8 mouse cellular contexts compared by ENCODE assay signal in the genomic region with DNA sequence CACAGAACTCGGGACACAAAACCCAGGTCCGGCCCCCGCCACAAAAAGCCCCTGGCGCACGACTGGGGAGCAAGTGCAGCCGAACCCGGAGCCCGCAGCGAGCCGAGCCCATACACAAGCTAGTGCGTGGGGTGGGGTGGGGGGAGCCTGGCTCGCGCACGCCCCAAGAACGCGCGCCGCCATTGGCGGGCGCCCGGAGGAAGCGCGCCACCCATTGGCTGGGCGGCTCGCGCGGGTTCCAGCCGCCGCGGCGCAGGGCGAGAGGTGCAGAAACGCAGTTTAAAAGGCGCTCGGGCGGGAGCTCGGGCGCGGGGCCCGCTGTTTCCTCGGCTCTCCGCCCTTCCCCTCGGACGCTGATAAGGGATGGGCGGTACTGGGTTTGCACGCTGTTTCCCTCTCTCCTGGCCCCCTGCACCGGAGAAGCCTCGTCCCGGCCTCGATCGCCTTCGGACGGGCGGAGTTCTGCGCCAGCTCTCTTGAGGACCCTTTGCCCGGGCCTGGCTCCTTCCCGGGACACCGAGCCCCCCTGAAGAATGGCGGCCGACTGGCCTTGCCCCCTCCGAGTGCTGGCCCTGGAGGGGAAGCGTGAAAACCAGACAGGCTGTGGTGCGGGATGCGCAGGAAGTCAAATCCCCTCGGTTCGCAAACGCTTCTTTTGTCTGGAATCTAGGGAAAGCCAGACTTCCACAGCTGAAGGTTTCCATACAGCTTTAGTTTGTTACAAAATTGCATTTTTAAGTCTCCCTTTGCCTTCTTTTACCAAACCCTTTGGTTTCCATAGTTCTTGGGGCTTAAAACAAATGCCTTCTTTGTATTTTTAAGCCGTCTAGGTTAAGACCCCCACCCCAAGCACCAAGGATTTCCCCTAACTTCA. TPM values are rescaled to one million over a fixed set of nuclear protein-coding genes. Genes with fewer than 3 reads are reported as not detected.
DNase-seq lines count a peak whose midpoint lies in the region; ATAC-seq and TF ChIP-seq lines count a peak whose summit lies in the region.

No protein-coding gene starts in this region.

- H3K4me2 ChIP-seq in hindbrain, postnatal 0 days (ENCODE audit: low read depth, low read length), result peak overlapping the region; percentile 84

- TF ChIP-seq CTCF in gastrocnemius, adult 2 months (IDR thresholded peaks at IDR 0.05), result no peak
- no peak for TF ChIP-seq CTCF in hindbrain, postnatal 0 days (IDR thresholded peaks at IDR 0.05; ENCODE audit: low read depth)

- peaks cover 4% of the 10 kb centered on the region for H3K4me1 ChIP-seq in hindbrain, postnatal 0 days (ENCODE audit: insufficient read depth, low read length)

- peak; percentile 95 for DNase-seq in gastrocnemius, adult 2 months
- peak; percentile 96 for DNase-seq in hindbrain, postnatal 0 days (ENCODE audit: low spot score)
- peak; percentile 88 for DNase-seq in left cerebral cortex, adult 8-10 months (ENCODE audit: low spot score in 2 of 2)
- DNase-seq in right cerebral cortex, adult 18-20 months, result peak; percentile 94
- DNase-seq in urinary bladder, postnatal 10 days (ENCODE audit: low spot score), result peak; percentile 60

- peak overlapping the region; percentile 94 for H3K9ac ChIP-seq in hindbrain, postnatal 0 days (replicated peaks; ENCODE audit: low read length)

- WGBS in hindbrain, postnatal 0 days, result 1% methylated on average over 64 of the region's 68 CpGs

- peak overlapping the region; percentile 90 for H3K4me3 ChIP-seq in gastrocnemius, adult 2 months
- peak overlapping the region; percentile 96 for H3K4me3 ChIP-seq in hindbrain, postnatal 0 days (ENCODE audit: low read length)

- H3K27ac ChIP-seq in gastrocnemius, adult 2 months, result peak overlapping the region; percentile 96
- peak overlapping the region; percentile 98 for H3K27ac ChIP-seq in hindbrain, postnatal 0 days

- no peaks in the 10 kb centered on the region for H3K9me3 ChIP-seq in hindbrain, postnatal 0 days (ENCODE audit: low read length)

- intact Hi-C loops in gastrocnemius, adult 2 months (cut with DNase I), result loop anchor here (1.0 kb wide), 2 partner anchors 10 to 65 kb away; partner anchors contain the start of gene Tmpo

- H3K27me3 ChIP-seq in hindbrain, postnatal 0 days (ENCODE audit: insufficient read depth, low read length), result no peaks in the 10 kb centered on the region

- peak; percentile 73 for ATAC-seq in activated CD4-positive, CD25-positive, alpha-beta regulatory T cell, adult 4 months
- peak; percentile 80 for ATAC-seq in common myeloid progenitor, adult 5-6 weeks (replicated peaks; ENCODE audit: low read depth, poor library complexity, severe bottlenecking)
- peak; percentile 98 for ATAC-seq in hindbrain, postnatal 0 days
- peak; percentile 80 for ATAC-seq in megakaryocyte, adult 5-6 weeks (ENCODE audit: poor library complexity, severe bottlenecking)

- H3K36me3 ChIP-seq in hindbrain, postnatal 0 days (ENCODE audit: insufficient read depth, low read length), result no peaks in the 10 kb centered on the region

RNA-seq across cellular contexts. Expression of gene Tmpo, which starts 9.4 kb away (rescaled TPM):
- 10 to 100 TPM; 51.5 to 69.5 TPM for polyA plus RNA-seq in activated CD4-positive, CD25-positive, alpha-beta regulatory T cell, adult 4 months (2017; shearing (Covaris generic))
- total RNA-seq in common myeloid progenitor, adult 5-6 weeks (2017), result 529 and 544 TPM in 2 replicates
- 10 to 100 TPM; 62.2 to 83.0 TPM for total RNA-seq in gastrocnemius, adult 2 months (2021)
- total RNA-seq in hindbrain, postnatal 0 days (2014; rRNA removed), result 102 and 110 TPM in 2 replicates
- polyA plus RNA-seq in hindbrain, postnatal 0 days (2015; fragmentation: Nextera tagmentation; extraction: Ambion mirVana), result 66.9 and 72.1 TPM in 2 replicates
- 10 to 100 TPM; 38.4 to 51.0 (median 45.2) TPM for total RNA-seq in left cerebral cortex, adult 8-10 months (2022)
- total RNA-seq in megakaryocyte, adult 5-6 weeks (2015), result 559 and 619 TPM in 2 replicates
- total RNA-seq in megakaryocyte, adult 5-6 weeks (2017), result 895 and 963 TPM in 2 replicates

RNA-seq across cellular contexts. Expression of gene Slc25a3, which starts 47.8 kb away (rescaled TPM):
- polyA plus RNA-seq in activated CD4-positive, CD25-positive, alpha-beta regulatory T cell, adult 4 months (2017; shearing (Covaris generic)), result 100 to 1,000 TPM; 268 TPM
- total RNA-seq in common myeloid progenitor, adult 5-6 weeks (2017), result 238 and 276 TPM in 2 replicates
- total RNA-seq in gastrocnemius, adult 2 months (2021), result 1,000 to 10,000 TPM; 1,080 to 1,363 TPM
- total RNA-seq in hindbrain, postnatal 0 days (2014; rRNA removed), result 445 and 451 TPM in 2 replicates
- 718 and 736 TPM in 2 replicates for polyA plus RNA-seq in hindbrain, postnatal 0 days (2015; fragmentation: Nextera tagmentation; extraction: Ambion mirVana)
- total RNA-seq in left cerebral cortex, adult 8-10 months (2022), result 100 to 1,000 TPM; 531 to 567 (median 564) TPM
- total RNA-seq in megakaryocyte, adult 5-6 weeks (2015), result 402 and 461 TPM in 2 replicates
- 143 and 163 TPM in 2 replicates for total RNA-seq in megakaryocyte, adult 5-6 weeks (2017)

Comparison
In these comparisons a context has a peak if more than half of its experiments do, and no peak if none do; other contexts are left out.
1. Peak in every context shown above with its lines: DNase-seq, ATAC-seq, H3K4me3 ChIP-seq and H3K27ac ChIP-seq.